Mouse (Mus musculus) lung, postnatal 0 days (tissue): ENCODE measurements at regions not wholly inside any gene's neighbourhood (a gene's known extent, or its start where the extent isn't known, plus 50 kb on each side); places are given as distances from the start of the nearest gene placed in this dataset.

ENCODE experiments used
- ATAC-seq: fragments of 200-750 bp; cut with Nextera tagmentation; 2 replicates; pipeline ENCODE4 v1.8.0; 2017; ENCODE audit warnings: moderate library complexity
- DNase-seq: peaks from one replicate; pipeline ENCODE4 v3.0.0-alpha.2; 2016; ENCODE audit warnings: low spot score
- H3K27ac ChIP-seq: fragments of 300-500 bp; sonication (generic); 2 replicates; pipeline ENCODE4 v1.5.1; 2014; ENCODE audit warnings: antibody characterized with exemption, mild to moderate bottlenecking, low read length, mixed read lengths
- H3K27me3 ChIP-seq: fragments of 300-500 bp; sonication (generic); replicated peaks from 2 replicates; pipeline ENCODE4 v1.6.1; 2014; ENCODE audit warnings: low read length, mixed read lengths; ENCODE audit not compliant: insufficient read depth
- H3K36me3 ChIP-seq: fragments of 300-500 bp; sonication (generic); 2 replicates; pipeline ENCODE4 v1.6.1; 2014; ENCODE audit warnings: low read length, mixed read lengths; ENCODE audit not compliant: insufficient read depth
- H3K4me1 ChIP-seq: fragments of 300-500 bp; sonication (generic); 2 replicates; pipeline ENCODE4 v1.6.1; 2014; ENCODE audit warnings: antibody characterized with exemption, low read depth, low read length, mixed read lengths; ENCODE audit not compliant: insufficient read depth
- H3K4me2 ChIP-seq: fragments of 300-500 bp; sonication (generic); replicated peaks from 2 replicates; pipeline ENCODE4 v1.6.1; 2014; ENCODE audit warnings: low read depth, mild to moderate bottlenecking, low read length, moderate library complexity, mixed read lengths
- H3K4me3 ChIP-seq: fragments of 300-500 bp; sonication (generic); 2 replicates; pipeline ENCODE4 v1.5.1; 2014; ENCODE audit warnings: low read depth, low read length
- H3K9ac ChIP-seq: fragments of 300-500 bp; sonication (generic); replicated peaks from 2 replicates; pipeline ENCODE4 v1.6.1; 2014; ENCODE audit warnings: low read depth, mild to moderate bottlenecking
- H3K9me3 ChIP-seq: fragments of 300-500 bp; sonication (generic); 2 replicates; pipeline ENCODE4 v1.6.1; 2016; ENCODE audit warnings: low read length, mixed read lengths
- CTCF ChIP-seq: IDR thresholded peaks from 2 replicates; pipeline ENCODE4 v1.5.1; 2016; ENCODE audit warnings: antibody characterized with exemption, mild to moderate bottlenecking
- EP300 ChIP-seq: IDR thresholded peaks from 2 replicates; pipeline ENCODE4 v1.6.1; 2016; ENCODE audit warnings: antibody characterized with exemption, mild to moderate bottlenecking, control low read depth
- WGBS: fragments of 180-500 bp; shearing (Covaris S2); extraction: QIAGEN DNeasy Blood & Tissue Kit; methylation state at CpG from one replicate; pipeline ENCODE4 v1.1.7; 2014; 5-methylcytosine and 5-hydroxymethylcytosine counted together

DNA sequence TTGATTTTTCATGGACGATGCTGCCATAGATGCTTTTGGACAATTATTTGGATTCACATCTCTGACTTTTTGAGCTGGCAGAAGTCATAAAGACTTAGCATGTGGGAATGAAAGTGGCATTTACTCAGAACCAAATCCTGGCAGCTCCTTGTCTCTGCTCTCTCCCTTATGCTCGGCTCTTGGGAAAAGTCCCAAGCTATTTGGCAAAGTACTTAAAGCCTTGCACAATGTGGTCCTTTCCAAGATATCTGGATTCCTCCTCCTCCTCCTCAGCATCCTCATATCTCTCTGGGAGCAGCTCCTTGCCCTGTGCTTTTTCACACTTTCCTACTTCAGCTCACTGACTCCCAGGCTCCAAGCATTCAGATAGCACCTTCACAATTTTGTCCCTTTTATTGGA, 1995.7 kb upstream of the Lrrc6 start:
- no peak for ATAC-seq
- TF ChIP-seq CTCF (no peak), EP300 (no peak)
- Histone ChIP-seq H3K27me3 (no peaks in the 10 kb centered on the region), H3K4me3 (no peak overlapping the region), H3K36me3 (no peaks in the 10 kb centered on the region), H3K4me1 (no peaks in the 10 kb centered on the region), H3K27ac (no peak overlapping the region), H3K9me3 (no peaks in the 10 kb centered on the region), H3K9ac (no peak overlapping the region), H3K4me2 (no peak overlapping the region)
- DNase-seq = no peak
- 61% methylated on average over 2 of the region's 2 CpGs for WGBS

DNA sequence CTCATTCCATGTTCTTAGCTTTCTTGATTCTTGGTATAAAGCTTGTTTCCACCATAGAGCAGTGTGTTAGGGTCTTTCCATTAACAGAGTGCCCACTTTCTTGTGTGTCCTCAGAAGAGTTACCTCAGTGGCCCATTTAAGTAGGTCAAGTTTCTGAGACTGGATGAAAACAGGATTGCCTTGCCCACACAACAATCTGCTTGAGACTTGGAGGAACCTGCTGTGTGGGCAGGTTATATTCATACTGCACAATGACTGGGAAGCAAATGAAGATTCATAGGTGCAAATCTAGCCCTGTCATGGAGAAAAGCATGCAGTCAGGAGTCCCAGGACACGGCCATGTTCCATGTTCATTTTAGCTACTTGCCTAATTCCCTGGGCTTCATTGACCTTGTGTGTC, 1984.1 kb upstream of the Lrrc6 start:
- no peak for ATAC-seq
- no peak for DNase-seq
- Histone ChIP-seq H3K36me3 (no peaks in the 10 kb centered on the region), H3K27ac (no peak overlapping the region), H3K27me3 (no peaks in the 10 kb centered on the region), H3K4me2 (no peak overlapping the region), H3K4me1 (no peaks in the 10 kb centered on the region), H3K9ac (no peak overlapping the region), H3K9me3 (no peaks in the 10 kb centered on the region), H3K4me3 (no peak overlapping the region)
- TF ChIP-seq EP300 (no peak), CTCF (no peak)
- 70% methylated on average over 1 of the region's 1 CpGs for WGBS

DNA sequence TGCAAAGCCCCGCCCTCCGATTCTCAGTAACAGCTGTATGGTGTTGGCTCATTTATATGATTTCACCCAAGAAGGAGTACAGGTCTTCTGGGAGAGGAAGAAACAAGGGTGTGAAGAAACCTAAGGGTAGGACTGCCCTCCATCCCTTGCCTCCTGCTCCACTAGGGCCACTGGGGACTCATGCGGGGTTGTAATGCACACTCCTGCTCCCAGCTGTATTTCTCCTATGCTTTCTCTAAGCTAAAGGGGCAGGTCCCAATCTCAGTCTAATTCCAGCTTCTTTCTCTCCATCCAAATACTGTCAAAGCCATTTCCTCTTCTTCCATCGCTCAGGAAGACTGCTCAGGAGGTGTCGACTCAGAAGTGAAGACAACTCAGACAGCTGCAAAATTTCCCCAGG, 1977.0 kb upstream of the Lrrc6 start:
- WGBS = 64% methylated on average over 5 of the region's 5 CpGs
- Histone ChIP-seq H3K27ac (no peak overlapping the region), H3K9ac (no peak overlapping the region), H3K4me1 (no peaks in the 10 kb centered on the region), H3K27me3 (no peaks in the 10 kb centered on the region), H3K4me2 (no peak overlapping the region), H3K36me3 (no peaks in the 10 kb centered on the region), H3K4me3 (no peak overlapping the region), H3K9me3 (no peaks in the 10 kb centered on the region)
- ATAC-seq (no peak), DNase-seq (no peak)
- TF ChIP-seq EP300 (no peak), CTCF (no peak)

DNA sequence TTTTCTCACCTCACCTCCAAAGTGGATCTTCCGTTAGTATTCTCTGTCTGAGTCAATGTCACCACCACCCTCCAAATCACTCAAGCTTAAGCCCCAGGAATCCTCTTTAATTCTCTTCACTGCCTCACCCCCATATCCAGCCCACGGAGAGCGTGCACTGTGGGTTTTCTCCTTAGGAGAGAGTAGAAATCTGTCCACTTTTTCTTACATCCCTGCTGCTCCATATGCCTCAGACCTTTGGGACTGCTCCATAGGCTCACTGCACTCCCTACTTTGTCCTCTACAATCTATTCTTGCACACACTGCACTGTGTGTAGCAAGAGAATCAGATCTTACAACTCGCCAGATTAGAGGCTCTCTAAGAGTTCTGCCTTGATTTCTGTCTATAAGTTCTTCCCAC, 1971.2 kb upstream of the Lrrc6 start:
- no peak for ATAC-seq
- H3K27me3 ChIP-seq = no peaks in the 10 kb centered on the region

DNA sequence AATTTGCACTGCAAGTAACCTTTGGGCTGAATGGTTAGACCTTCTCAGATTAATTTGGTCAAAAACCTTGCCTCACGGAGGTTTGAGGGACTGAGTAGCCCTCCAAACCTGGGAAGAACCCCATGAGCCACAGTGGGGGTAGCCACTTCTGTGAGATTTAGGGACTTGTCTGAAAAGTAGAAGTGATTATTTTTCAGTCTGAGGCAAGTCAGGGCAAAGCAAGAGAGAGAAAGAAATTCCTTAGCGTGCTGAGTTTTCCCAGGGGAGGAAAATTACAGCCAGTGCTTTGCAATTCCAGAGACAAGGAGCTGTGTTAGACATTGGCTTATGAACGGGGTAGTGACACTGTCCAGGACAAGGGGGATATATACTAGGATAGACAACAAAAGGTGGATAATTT, 1962.1 kb upstream of the Lrrc6 start:
- no peaks in the 10 kb centered on the region for H3K27me3 ChIP-seq
- H3K4me3 ChIP-seq = no peak overlapping the region
- no peaks in the 10 kb centered on the region for H3K36me3 ChIP-seq
- ATAC-seq = no peak
- no peak for TF ChIP-seq EP300
- no peak for TF ChIP-seq CTCF
- H3K9me3 ChIP-seq = no peaks in the 10 kb centered on the region
- no peak overlapping the region for H3K9ac ChIP-seq
- H3K4me2 ChIP-seq = no peak overlapping the region
- 48% methylated on average over 3 of the region's 3 CpGs for WGBS
- no peak for DNase-seq
- no peaks in the 10 kb centered on the region for H3K4me1 ChIP-seq
- H3K27ac ChIP-seq = no peak overlapping the region

More for the DNA sequence above, 1971.2 kb upstream of the Lrrc6 start:
- Histone ChIP-seq H3K4me2 (no peak overlapping the region), H3K4me3 (no peak overlapping the region), H3K4me1 (no peaks in the 10 kb centered on the region), H3K36me3 (no peaks in the 10 kb centered on the region), H3K9ac (no peak overlapping the region), H3K27ac (no peak overlapping the region), H3K9me3 (no peaks in the 10 kb centered on the region)
- WGBS = 80% methylated on average over 4 of the region's 4 CpGs
- TF ChIP-seq EP300 (no peak), CTCF (no peak)
- no peak for DNase-seq

DNA sequence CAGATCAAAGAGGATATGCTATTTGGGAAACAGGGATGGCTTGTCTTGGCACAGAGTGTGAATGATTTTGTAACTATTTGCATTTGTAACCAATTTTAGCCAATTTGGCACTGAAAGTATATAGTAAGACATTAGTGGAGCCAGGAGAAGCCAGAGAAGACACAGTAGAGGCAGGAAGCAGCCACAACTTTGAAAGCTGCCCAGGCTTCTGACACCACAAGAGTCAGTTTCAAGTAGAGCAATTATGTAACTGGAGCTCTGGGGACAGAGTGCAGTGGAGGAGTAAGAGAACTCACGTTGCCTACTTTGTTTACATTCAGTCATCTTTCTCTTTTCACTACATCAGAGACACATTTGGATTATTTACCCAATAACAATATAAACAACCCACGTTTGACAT, 1956.5 kb upstream of the Lrrc6 start:
- H3K4me3 ChIP-seq = no peak overlapping the region
- H3K4me2 ChIP-seq = no peak overlapping the region
- 13% methylated on average over 2 of the region's 2 CpGs for WGBS
- H3K27me3 ChIP-seq = no peaks in the 10 kb centered on the region
- TF ChIP-seq EP300 (no peak), CTCF (no peak)
- ATAC-seq (no peak), DNase-seq (no peak)
- no peaks in the 10 kb centered on the region for H3K4me1 ChIP-seq
- H3K9me3 ChIP-seq = no peaks in the 10 kb centered on the region
- H3K36me3 ChIP-seq = no peaks in the 10 kb centered on the region
- no peak overlapping the region for H3K27ac ChIP-seq
- no peak overlapping the region for H3K9ac ChIP-seq

DNA sequence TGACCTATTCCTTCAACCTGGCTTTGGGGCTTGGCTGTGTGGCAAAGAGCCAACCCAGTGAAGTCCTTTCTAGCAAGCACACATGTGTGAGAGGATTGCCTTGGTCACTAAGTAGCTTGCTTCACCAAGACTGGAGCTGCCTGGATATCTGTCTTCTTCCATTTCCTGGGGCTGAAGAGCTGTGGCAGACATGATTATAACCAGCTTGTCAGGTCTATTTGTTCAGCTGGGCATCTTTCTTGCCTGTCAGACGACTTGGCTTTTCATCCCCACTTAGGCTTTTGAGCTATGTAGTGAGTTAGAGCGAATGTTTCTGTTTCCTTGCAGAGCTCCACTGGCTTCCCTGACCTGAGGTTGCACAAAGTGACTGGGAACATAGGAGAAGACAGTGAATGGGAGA, 1951.3 kb upstream of the Lrrc6 start:
- H3K27ac ChIP-seq = no peak overlapping the region
- no peaks in the 10 kb centered on the region for H3K36me3 ChIP-seq
- no peak for ATAC-seq
- no peak overlapping the region for H3K4me2 ChIP-seq
- no peak overlapping the region for H3K4me3 ChIP-seq
- no peak for DNase-seq
- H3K9me3 ChIP-seq = no peaks in the 10 kb centered on the region
- H3K27me3 ChIP-seq = no peaks in the 10 kb centered on the region
- no peak overlapping the region for H3K9ac ChIP-seq
- 12% methylated on average over 2 of the region's 2 CpGs for WGBS
- H3K4me1 ChIP-seq = no peaks in the 10 kb centered on the region
- no peak for TF ChIP-seq CTCF
- no peak for TF ChIP-seq EP300
